Mouse (Mus musculus) G1E (cell line): ENCODE results near the gene Gpr83. TPM values are rescaled to one million over a fixed set of nuclear protein-coding genes. Genes with fewer than 3 reads are reported as not detected.

ENCODE experiments used
- ATAC-seq: 2 replicates; pipeline ENCODE4 v1.8.0; 2016; ENCODE audit warnings: mild to moderate bottlenecking; ENCODE audit not compliant: insufficient number of reproducible peaks, poor library complexity, low FRiP score, severe bottlenecking; ENCODE audit errors: extremely low read depth
- DNase-seq: peaks from one replicate; pipeline ENCODE4 v3.0.0; 2012; ENCODE audit warnings: low spot score
- H3K27me3 ChIP-seq: 2 replicates; pipeline ENCODE4 v1.6.1; 2012; ENCODE audit warnings: mild to moderate bottlenecking, low read length, inconsistent platforms; ENCODE audit not compliant: insufficient read depth
- H3K36me3 ChIP-seq: replicated peaks from 2 replicates; pipeline ENCODE3; 2012; ENCODE audit warnings: mild to moderate bottlenecking, inconsistent platforms
- H3K4me1 ChIP-seq: 2 replicates; pipeline ENCODE4 v1.6.1; 2012; ENCODE audit warnings: low read depth, low read length, inconsistent platforms, mixed read lengths; ENCODE audit not compliant: insufficient read depth
- H3K4me3 ChIP-seq: 2 replicates; pipeline ENCODE4 v1.5.1; 2012; ENCODE audit warnings: low read depth, mild to moderate bottlenecking, inconsistent platforms, low read length, moderate library complexity, mixed read lengths
- H3K9me3 ChIP-seq: replicated peaks from 2 replicates; pipeline ENCODE4 v1.6.1; 2012; ENCODE audit warnings: inconsistent platforms
- CTCF ChIP-seq: IDR thresholded peaks from 2 replicates; pipeline ENCODE4 v1.5.1; 2012; ENCODE audit warnings: low read depth, low read length, inconsistent platforms, mixed read lengths
- GATA1 ChIP-seq: IDR thresholded peaks from 2 replicates; pipeline ENCODE4 v1.6.1; 2012; ENCODE audit warnings: borderline replicate concordance, low read length, inconsistent platforms, mixed read lengths
- GATA2 ChIP-seq: IDR thresholded peaks from 2 replicates; pipeline ENCODE4 v1.6.1; 2012; ENCODE audit warnings: low read depth, low read length, inconsistent platforms, borderline replicate concordance
- POLR2AphosphoS5 ChIP-seq: IDR thresholded peaks from 2 replicates; pipeline ENCODE4 v1.6.1; 2012; ENCODE audit warnings: low read depth, low read length, inconsistent platforms; ENCODE audit not compliant: insufficient replicate concordance
- TAL1 ChIP-seq: conservative IDR thresholded peaks from 2 replicates; pipeline ENCODE4 v1.6.1; 2012; ENCODE audit warnings: low read depth, low read length, inconsistent platforms, mixed read lengths
- polyA plus RNA-seq: library from polyadenylated mRNA; stranded (reverse); fragments of >175 nt; gene quantifications from 2 replicates; pipeline ENCODE4 v1.2.3, GENCODE M21; 2012
- total RNA-seq, 2 experiments: library from RNA; stranded (forward) in 1 of 2; stranded (reverse) in 1 of 2; fragments of 200-1000 nt in 1 of 2; fragments of >200 nt in 1 of 2; fragmentation: Nextera tagmentation in 1 of 2; gene quantifications; 2 replicates each; pipeline ENCODE4 v1.2.3; 2014 to 2017

Gpr83 gene
- not detected in 2 replicates for total RNA-seq (2014; fragmentation: Nextera tagmentation)
- total RNA-seq (2017) = 0.06 and 0.11 TPM in 2 replicates
- polyA plus RNA-seq = not detected in 2 replicates

DNA sequence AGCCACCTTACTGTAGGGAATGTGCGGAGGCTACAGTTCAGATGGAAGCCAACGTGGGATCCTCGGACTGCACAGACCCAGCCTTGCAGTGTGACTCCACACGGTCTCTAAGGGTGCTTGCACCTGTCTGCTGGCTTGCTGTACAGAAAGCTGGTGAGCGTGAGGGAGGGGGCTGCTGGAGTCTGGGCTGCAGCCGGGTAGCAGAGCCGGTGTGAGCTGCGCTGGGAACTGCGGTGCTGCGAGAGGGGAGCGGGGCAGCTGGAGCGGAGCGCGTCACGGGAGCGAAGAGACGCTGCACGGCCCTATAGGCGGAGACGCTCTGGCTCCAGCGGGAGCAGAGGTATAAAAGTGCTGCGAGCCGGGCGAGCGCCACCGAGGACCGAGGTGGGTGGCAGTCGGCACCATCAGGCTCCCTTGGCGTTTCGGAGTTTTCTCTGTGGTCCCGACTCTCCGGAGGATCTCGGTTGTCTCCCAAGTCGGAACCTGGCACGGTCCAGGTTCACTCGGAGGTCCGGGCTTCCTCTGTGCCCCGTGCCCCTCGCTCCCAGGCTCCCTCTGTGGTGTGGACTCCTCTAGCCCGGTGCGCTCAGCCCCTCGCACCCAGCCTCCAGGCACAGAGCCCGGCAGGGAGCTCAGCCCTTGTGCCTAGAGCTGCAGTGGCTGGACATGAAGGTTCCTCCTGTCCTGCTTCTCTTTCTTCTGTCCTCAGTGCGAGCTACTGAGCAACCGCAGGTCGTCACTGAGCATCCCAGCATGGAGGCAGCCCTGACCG lies at the start of gene Gpr83:
Gpr83 (plus strand) TSS at position 343 of the 772 bp plus-strand sequence.
- no peak within 1 kb of the TSS for H3K4me3 ChIP-seq
- H3K4me1 ChIP-seq = no peaks in the 10 kb centered on the region
- no peak for TF ChIP-seq GATA1
- no peak for TF ChIP-seq GATA2
- TF ChIP-seq CTCF = no peak
- TF ChIP-seq TAL1 = no peak
- ATAC-seq = no peak
- DNase-seq = no peak
- H3K9me3 ChIP-seq = no peaks in the 10 kb centered on the region
- peaks cover 17% of the 10 kb centered on the region; the same call in 1 of the 2 replicates for H3K27me3 ChIP-seq
- H3K36me3 ChIP-seq = no peaks in the 10 kb centered on the region

DNA sequence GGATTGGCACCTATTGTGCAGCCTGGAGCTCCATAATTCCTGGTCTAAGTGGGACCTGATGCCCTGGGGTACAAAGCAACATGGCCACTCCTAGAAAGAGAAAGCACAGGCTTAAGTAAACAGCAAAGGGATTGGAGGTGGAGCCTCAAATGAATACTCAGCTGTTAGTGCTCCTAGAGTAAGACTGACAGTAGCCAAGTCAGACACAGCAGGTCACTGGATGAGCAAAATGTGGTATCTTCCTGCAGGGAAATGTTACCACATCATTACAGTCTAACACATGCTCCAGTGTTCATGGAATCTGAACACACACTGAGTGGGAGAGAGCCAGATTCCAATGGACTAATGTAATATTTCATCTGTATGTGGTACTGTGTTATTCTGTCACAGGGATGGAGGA lies 38.6 kb upstream of the Gpr83 start:
- Histone ChIP-seq H3K4me3 (no peak overlapping the region), H3K27me3 (no peaks in the 10 kb centered on the region), H3K9me3 (no peaks in the 10 kb centered on the region), H3K4me1 (no peaks in the 10 kb centered on the region), H3K36me3 (peaks cover 94% of the 10 kb centered on the region)
- DNase-seq (no peak), ATAC-seq (no peak)
- TF ChIP-seq GATA2 (no peak), GATA1 (no peak), TAL1 (no peak), POLR2AphosphoS5 (no peak), CTCF (no peak)

DNA sequence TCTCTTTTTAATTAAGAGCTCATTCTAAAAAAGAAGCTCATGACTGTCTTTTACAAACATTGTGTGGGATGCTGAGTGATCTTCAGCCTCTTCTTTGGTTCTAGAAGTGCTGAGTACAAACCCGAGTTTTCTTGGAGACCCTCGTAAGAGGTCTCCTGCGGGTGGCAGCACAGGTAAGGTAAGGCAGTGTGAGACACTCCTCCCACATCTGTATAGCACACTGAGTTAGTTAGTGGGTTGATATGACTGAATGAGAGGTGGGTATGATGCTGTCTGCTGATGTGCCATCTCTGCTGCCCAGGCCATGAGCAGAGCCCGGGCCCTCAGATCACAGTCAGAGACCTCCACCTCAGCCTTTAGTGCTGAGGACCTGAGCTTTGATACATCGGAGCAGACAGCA lies 35.2 kb upstream of the Gpr83 start:
- Histone ChIP-seq H3K4me1 (no peaks in the 10 kb centered on the region), H3K36me3 (peaks cover 90% of the 10 kb centered on the region), H3K4me3 (no peak overlapping the region), H3K9me3 (no peaks in the 10 kb centered on the region), H3K27me3 (no peaks in the 10 kb centered on the region)
- DNase-seq (no peak), ATAC-seq (no peak)
- TF ChIP-seq GATA1 (no peak), TAL1 (no peak), POLR2AphosphoS5 (no peak), CTCF (no peak), GATA2 (no peak)

DNA sequence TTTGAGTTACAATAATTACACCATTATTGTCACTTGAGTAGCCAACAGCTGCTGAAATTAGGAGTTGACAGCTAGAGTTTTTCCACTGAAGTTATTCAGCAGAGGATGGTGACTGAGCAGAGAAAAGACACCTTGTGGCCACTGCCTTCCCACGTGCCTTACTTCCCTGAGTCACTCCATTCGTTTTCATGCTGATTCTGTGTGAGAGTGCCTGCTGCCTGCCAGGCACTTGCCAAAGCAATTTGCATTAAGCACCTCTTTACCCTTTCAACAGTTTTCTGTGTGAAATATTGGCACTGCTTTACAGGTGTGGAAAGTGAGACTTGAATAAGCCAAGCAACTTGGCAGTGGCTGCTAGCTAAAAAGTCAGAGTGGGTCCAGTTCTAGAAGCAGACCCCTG lies 32.1 kb upstream of the Gpr83 start:
- H3K27me3 ChIP-seq = no peaks in the 10 kb centered on the region
- ATAC-seq (no peak), DNase-seq (no peak)
- H3K4me3 ChIP-seq = no peak overlapping the region
- H3K9me3 ChIP-seq = no peaks in the 10 kb centered on the region
- no peak for TF ChIP-seq TAL1
- no peak for TF ChIP-seq GATA2
- no peak for TF ChIP-seq CTCF
- TF ChIP-seq GATA1 = no peak
- TF ChIP-seq POLR2AphosphoS5 = no peak
- no peaks in the 10 kb centered on the region for H3K4me1 ChIP-seq
- peaks cover 90% of the 10 kb centered on the region for H3K36me3 ChIP-seq

DNA sequence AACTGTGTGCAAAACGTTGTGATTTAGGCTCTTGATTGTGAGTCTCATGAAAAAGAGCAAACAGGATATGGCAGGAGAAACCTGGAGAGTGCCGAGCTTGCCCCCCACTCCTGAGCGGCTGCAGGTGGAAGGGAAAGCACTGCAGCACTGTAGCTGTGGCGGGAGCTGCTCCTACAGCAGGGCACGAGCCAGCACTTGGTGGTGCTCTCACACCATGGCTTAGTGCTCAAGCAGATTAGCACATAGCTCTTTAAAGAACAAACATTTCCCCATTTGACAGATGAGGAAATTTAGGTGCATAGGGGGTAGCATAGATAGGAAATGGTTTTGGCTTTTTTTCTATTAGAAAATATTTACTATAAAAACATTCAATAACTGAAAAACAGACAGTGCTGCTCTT lies 28.0 kb upstream of the Gpr83 start:
- Histone ChIP-seq H3K9me3 (no peaks in the 10 kb centered on the region), H3K4me3 (no peak overlapping the region), H3K27me3 (no peaks in the 10 kb centered on the region), H3K4me1 (no peaks in the 10 kb centered on the region), H3K36me3 (peaks cover 91% of the 10 kb centered on the region)
- ATAC-seq = no peak
- DNase-seq = no peak
- TF ChIP-seq TAL1 (no peak), POLR2AphosphoS5 (no peak), CTCF (no peak), GATA1 (no peak), GATA2 (no peak)

DNA sequence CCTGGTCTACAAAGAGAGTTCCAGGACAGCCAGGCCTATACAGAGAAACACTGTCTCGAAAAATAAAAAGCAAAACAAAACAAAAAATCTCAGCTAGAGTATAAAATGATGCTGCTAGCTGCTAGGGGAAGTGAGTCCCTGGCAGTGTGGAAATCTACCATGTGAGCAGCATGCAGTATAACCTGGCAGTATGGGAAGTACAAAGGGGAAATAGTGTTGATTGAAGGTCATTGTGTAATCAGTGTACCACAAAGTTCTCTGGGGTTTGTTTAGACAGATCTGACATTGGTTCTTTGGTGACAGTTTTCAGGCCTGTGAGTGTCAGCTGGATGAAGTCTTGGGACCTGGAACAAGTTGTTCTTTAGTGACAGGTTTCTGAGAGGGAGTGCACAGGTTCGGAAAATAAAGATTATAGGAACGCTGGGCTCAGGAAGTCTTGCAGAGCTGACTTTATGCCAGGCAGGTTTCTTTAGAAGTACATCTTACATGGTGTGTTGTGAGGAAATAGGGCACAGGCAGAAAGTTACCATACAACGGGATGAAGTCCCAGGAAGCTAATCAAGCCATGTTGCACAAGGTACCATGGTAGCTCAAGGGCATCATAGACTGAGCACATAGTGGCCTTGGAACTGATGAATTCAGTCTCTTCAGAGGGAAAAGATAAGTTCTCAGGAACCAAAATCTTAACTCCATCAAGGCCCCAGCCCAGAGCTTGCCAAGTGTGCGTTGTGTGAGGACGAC lies 24.5 kb upstream of the Gpr83 start:
- Histone ChIP-seq H3K4me3 (no peak overlapping the region), H3K27me3 (no peaks in the 10 kb centered on the region), H3K4me1 (no peaks in the 10 kb centered on the region), H3K36me3 (peaks cover 77% of the 10 kb centered on the region), H3K9me3 (no peaks in the 10 kb centered on the region)
- DNase-seq (no peak), ATAC-seq (no peak)
- TF ChIP-seq POLR2AphosphoS5 (no peak), TAL1 (no peak), GATA2 (no peak), CTCF (no peak), GATA1 (no peak)
